Mouse (Mus musculus) embryonic facial prominence, embryonic 14.5 days (tissue): ENCODE data around the gene Ly6g6f. TPM values are rescaled to one million over a fixed set of nuclear protein-coding genes. Genes with fewer than 3 reads are reported as not detected.
"Not testable (repeated sequence)": the region's sequence is repeated elsewhere in the genome, so short reads cannot be mapped to it uniquely, and the experiment has no call there.

ENCODE experiments used
- ATAC-seq: fragments of 200-750 bp; cut with Nextera tagmentation; 2 replicates; pipeline ENCODE4 v1.8.0; 2017; ENCODE audit warnings: low read depth, moderate number of reproducible peaks, moderate TSS enrichment
- DNase-seq: peaks from one replicate; pipeline ENCODE4 v3.0.0-alpha.2; 2015; ENCODE audit warnings: low spot score
- H3K27ac ChIP-seq: fragments of 300-500 bp; sonication (generic); replicated peaks from 2 replicates; pipeline ENCODE4 v1.5.1; 2014; ENCODE audit warnings: low read depth, mild to moderate bottlenecking, low read length, moderate library complexity
- H3K27me3 ChIP-seq: fragments of 300-500 bp; sonication (generic); replicated peaks from 2 replicates; pipeline ENCODE4 v1.6.1; 2014; ENCODE audit warnings: low read length; ENCODE audit not compliant: control insufficient read depth, insufficient read depth
- H3K36me3 ChIP-seq: fragments of 300-500 bp; sonication (generic); 2 replicates; pipeline ENCODE4 v1.6.1; 2014; ENCODE audit warnings: low read length, mixed read lengths; ENCODE audit not compliant: control insufficient read depth, insufficient read depth
- H3K4me1 ChIP-seq: fragments of 300-500 bp; sonication (generic); 2 replicates; pipeline ENCODE4 v1.6.1; 2014; ENCODE audit warnings: antibody characterized with exemption, low read length; ENCODE audit not compliant: control insufficient read depth, insufficient read depth
- H3K4me2 ChIP-seq: fragments of 300-500 bp; sonication (generic); 2 replicates; pipeline ENCODE4 v1.6.1; 2014; ENCODE audit warnings: low read depth, mild to moderate bottlenecking, low read length, moderate library complexity, mixed read lengths
- H3K4me3 ChIP-seq: fragments of 300-500 bp; sonication (generic); 2 replicates; pipeline ENCODE4 v1.5.1; 2014; ENCODE audit warnings: low read depth, mild to moderate bottlenecking, low read length
- H3K9ac ChIP-seq: fragments of 300-500 bp; sonication (generic); 2 replicates; pipeline ENCODE4 v1.6.1; 2014; ENCODE audit warnings: low read depth, mild to moderate bottlenecking, low read length, moderate library complexity, mixed read lengths
- H3K9me3 ChIP-seq: fragments of 300-500 bp; sonication (generic); 2 replicates; pipeline ENCODE4 v1.6.1; 2016; ENCODE audit warnings: low read length; ENCODE audit not compliant: control insufficient read depth
- WGBS: fragments of 180-500 bp; shearing (Covaris S2); extraction: QIAGEN DNeasy Blood & Tissue Kit; methylation state at CpG from one replicate; pipeline ENCODE4 v1.1.7; 2014; 5-methylcytosine and 5-hydroxymethylcytosine counted together
- polyA plus RNA-seq: library from polyadenylated mRNA; unstranded; fragments of >200 nt; fragmentation: Nextera tagmentation; extraction: Ambion mirVana; gene quantifications from 2 replicates; pipeline ENCODE4 v1.2.1, GENCODE M21; 2014

The Ly6g6f gene
- polyA plus RNA-seq, 1 experiment from 2014 or later = not detected

- no peak overlapping the region for H3K9ac ChIP-seq
- H3K4me1 ChIP-seq = no peaks in the 10 kb centered on the region
- H3K27ac ChIP-seq = no peak overlapping the region
- no peak overlapping the region for H3K4me3 ChIP-seq
- no peak for ATAC-seq
- H3K4me2 ChIP-seq = no peak overlapping the region
- H3K36me3 ChIP-seq = no peaks in the 10 kb centered on the region
- 81% methylated on average over 11 of the region's 11 CpGs for WGBS
- no peaks in the 10 kb centered on the region for H3K9me3 ChIP-seq
- DNase-seq = no peak
- H3K27me3 ChIP-seq = no peaks in the 10 kb centered on the region
Measured at GRCm38 (mm10) chr17:35039121-35039873, 46.1 kb downstream of the Ly6g6f start.

- Histone ChIP-seq H3K9ac (no peak overlapping the region; the same call in 1 of the 2 replicates), H3K27me3 (no peaks in the 10 kb centered on the region), H3K27ac (no peak overlapping the region), H3K9me3 (no peaks in the 10 kb centered on the region), H3K4me1 (no peaks in the 10 kb centered on the region), H3K36me3 (no peaks in the 10 kb centered on the region), H3K4me3 (no peak overlapping the region), H3K4me2 (no peak overlapping the region)
- 69% methylated on average over 6 of the region's 6 CpGs for WGBS
- DNase-seq = no peak
- no peak for ATAC-seq
Measured at GRCm38 (mm10) chr17:35034896-35035295, 50.5 kb downstream of the Ly6g6f start.

- not testable (repeated sequence) for H3K27ac ChIP-seq, H3K9ac ChIP-seq, H3K36me3 ChIP-seq, H3K4me2 ChIP-seq, H3K27me3 ChIP-seq, H3K9me3 ChIP-seq, H3K4me3 ChIP-seq, ATAC-seq, H3K4me1 ChIP-seq, DNase-seq
- WGBS = 75% methylated on average over 1 of the region's 1 CpGs
Measured at GRCm38 (mm10) chr17:35033703-35034102, 51.7 kb downstream of the Ly6g6f start.

GRCm38 (mm10) chr17:35032323-35032870, 53.0 kb downstream of the Ly6g6f start:
- Histone ChIP-seq H3K4me3 (no peak overlapping the region), H3K9ac (no peak overlapping the region), H3K27ac (no peak overlapping the region), H3K4me2 (no peak overlapping the region), H3K9me3 (no peaks in the 10 kb centered on the region), H3K36me3 (no peaks in the 10 kb centered on the region), H3K4me1 (no peaks in the 10 kb centered on the region; the same call in 1 of the 2 replicates), H3K27me3 (no peaks in the 10 kb centered on the region)
- no peak for DNase-seq
- ATAC-seq = no peak
- WGBS = 79% methylated on average over 8 of the region's 8 CpGs

- Histone ChIP-seq H3K27ac (no peak overlapping the region), H3K4me1 (no peaks in the 10 kb centered on the region; the same call in 1 of the 2 replicates), H3K9ac (no peak overlapping the region), H3K4me3 (no peak overlapping the region), H3K4me2 (no peak overlapping the region), H3K9me3 (no peaks in the 10 kb centered on the region), H3K36me3 (no peaks in the 10 kb centered on the region), H3K27me3 (no peaks in the 10 kb centered on the region)
- WGBS = 88% methylated on average over 7 of the region's 7 CpGs
- ATAC-seq (no peak), DNase-seq (no peak)
Measured at GRCm38 (mm10) chr17:35031880-35032279, 53.5 kb downstream of the Ly6g6f start.

- WGBS = 90% methylated on average over 11 of the region's 11 CpGs
- H3K4me2 ChIP-seq = no peak overlapping the region
- no peak overlapping the region for H3K4me3 ChIP-seq
- peaks cover under 1% of the 10 kb centered on the region for H3K4me1 ChIP-seq
- no peak overlapping the region for H3K9ac ChIP-seq
- ATAC-seq = no peak
- H3K9me3 ChIP-seq = no peaks in the 10 kb centered on the region
- H3K27me3 ChIP-seq = no peaks in the 10 kb centered on the region
- no peak for DNase-seq
- H3K36me3 ChIP-seq = no peaks in the 10 kb centered on the region
- H3K27ac ChIP-seq = no peak overlapping the region
Measured at GRCm38 (mm10) chr17:35031272-35031671, 54.1 kb downstream of the Ly6g6f start.

Other genes with a start within 250 kb of the Ly6g6f start
- gene Stk19, start 248.7 kb downstream of the Ly6g6f start, polyA plus RNA-seq = 21.1 and 21.7 TPM in 2 replicates
- gene Dxo, start 248.6 kb downstream of the Ly6g6f start, polyA plus RNA-seq = 53.0 and 54.2 TPM in 2 replicates
- 38.9 and 46.6 TPM in 2 replicates for gene Skiv2l, start 235.4 kb downstream of the Ly6g6f start, polyA plus RNA-seq
- gene Nelfe, start 235.2 kb downstream of the Ly6g6f start, polyA plus RNA-seq = 85.8 and 99.8 TPM in 2 replicates
- 1.8 and 2.2 TPM in 2 replicates for gene Cfb, start 223.1 kb downstream of the Ly6g6f start, polyA plus RNA-seq
- 0.83 and 1.0 TPM in 2 replicates for gene Zbtb12, start 206.1 kb downstream of the Ly6g6f start, polyA plus RNA-seq
- not detected in 2 replicates for gene Gm20547, start 203.6 kb downstream of the Ly6g6f start, polyA plus RNA-seq
- 4.0 and 5.6 TPM in 2 replicates for gene C2, start 187.3 kb downstream of the Ly6g6f start, polyA plus RNA-seq
- 61.0 and 65.7 TPM in 2 replicates for gene Ehmt2, start 187.1 kb downstream of the Ly6g6f start, polyA plus RNA-seq
- gene Slc44a4, start 171.1 kb downstream of the Ly6g6f start, polyA plus RNA-seq = 0.14 and 0.53 TPM in 2 replicates
- gene Neu1, start 154.4 kb downstream of the Ly6g6f start, polyA plus RNA-seq = 15.0 and 15.4 TPM in 2 replicates
- 0.69 and 2.3 TPM in 2 replicates for gene Hspa1b, start 126.4 kb downstream of the Ly6g6f start, polyA plus RNA-seq
- not detected in 2 replicates for gene Gm20481, start 115.7 kb downstream of the Ly6g6f start, polyA plus RNA-seq
- gene Hspa1a, start 113.5 kb downstream of the Ly6g6f start, polyA plus RNA-seq = 7.3 TPM in 2 replicates
- gene Hspa1l, start 112.9 kb downstream of the Ly6g6f start, polyA plus RNA-seq = 0.99 and 1.0 TPM in 2 replicates
- 151 and 159 TPM in 2 replicates for gene Lsm2, start 103.7 kb downstream of the Ly6g6f start, polyA plus RNA-seq
- gene Vars, start 84.6 kb downstream of the Ly6g6f start, polyA plus RNA-seq = 80.3 and 87.7 TPM in 2 replicates
- 0.07 and 0.20 TPM in 2 replicates for gene Vwa7, start 69.0 kb downstream of the Ly6g6f start, polyA plus RNA-seq
- gene Sapcd1, start 57.6 kb downstream of the Ly6g6f start, polyA plus RNA-seq = 12.2 and 16.5 TPM in 2 replicates
- 2.5 and 3.4 TPM in 2 replicates for gene Msh5, start 38.9 kb downstream of the Ly6g6f start, polyA plus RNA-seq
- 90.9 and 96.9 TPM in 2 replicates for gene Clic1, start 35.6 kb downstream of the Ly6g6f start, polyA plus RNA-seq
- gene Ddah2, start 26.6 kb downstream of the Ly6g6f start, polyA plus RNA-seq = 291 and 341 TPM in 2 replicates
- 9.5 and 21.2 TPM in 2 replicates for gene Ly6g6c, start 20.2 kb downstream of the Ly6g6f start, polyA plus RNA-seq
- 0.55 and 0.96 TPM in 2 replicates for gene Mpig6b, start 19.4 kb downstream of the Ly6g6f start, polyA plus RNA-seq
- gene Ly6g6e, start 8.7 kb downstream of the Ly6g6f start, polyA plus RNA-seq = 9.4 and 11.8 TPM in 2 replicates
- gene Ly6g6d, start 7.5 kb downstream of the Ly6g6f start, polyA plus RNA-seq = 0.46 and 1.4 TPM in 2 replicates
- 77.2 and 92.3 TPM in 2 replicates for gene Abhd16a, start 3.7 kb upstream of the Ly6g6f start, polyA plus RNA-seq
- gene Ly6g5c, start 22.7 kb upstream of the Ly6g6f start, polyA plus RNA-seq = not detected in 2 replicates
- gene Ly6g5b, start 29.8 kb upstream of the Ly6g6f start, polyA plus RNA-seq = 0.41 and 0.70 TPM in 2 replicates
- gene Gpank1, start 35.8 kb upstream of the Ly6g6f start, polyA plus RNA-seq = 13.0 and 13.4 TPM in 2 replicates
- 277 and 279 TPM in 2 replicates for gene Csnk2b, start 36.4 kb upstream of the Ly6g6f start, polyA plus RNA-seq
- gene D17H6S53E, start 40.8 kb upstream of the Ly6g6f start, polyA plus RNA-seq = 5.6 and 6.0 TPM in 2 replicates
- gene Apom, start 46.4 kb upstream of the Ly6g6f start, polyA plus RNA-seq = 0.28 TPM in 1 of 2 replicates, not detected in the other
- gene Bag6, start 49.6 kb upstream of the Ly6g6f start, polyA plus RNA-seq = 72.2 and 77.3 TPM in 2 replicates
- gene Prrc2a, start 79.3 kb upstream of the Ly6g6f start, polyA plus RNA-seq = 151 and 172 TPM in 2 replicates
- gene Aif1, start 90.5 kb upstream of the Ly6g6f start, polyA plus RNA-seq = 16.5 and 17.7 TPM in 2 replicates
- 22.2 and 26.9 TPM in 2 replicates for gene Lst1, start 102.8 kb upstream of the Ly6g6f start, polyA plus RNA-seq
- gene Ltb, start 108.8 kb upstream of the Ly6g6f start, polyA plus RNA-seq = 2.0 and 3.3 TPM in 2 replicates
- gene Tnf, start 116.4 kb upstream of the Ly6g6f start, polyA plus RNA-seq = 0.62 and 0.74 TPM in 2 replicates
- gene Lta, start 119.7 kb upstream of the Ly6g6f start, polyA plus RNA-seq = 0.34 and 0.40 TPM in 2 replicates
- gene Gm16181, start 135.2 kb upstream of the Ly6g6f start, polyA plus RNA-seq = 0.47 TPM in 1 of 2 replicates, not detected in the other
- 5.1 and 5.2 TPM in 2 replicates for gene Atp6v1g2, start 148.1 kb upstream of the Ly6g6f start, polyA plus RNA-seq
- gene Nfkbil1, start 150.2 kb upstream of the Ly6g6f start, polyA plus RNA-seq = 3.3 and 4.8 TPM in 2 replicates
- gene Ddx39b, start 156.1 kb upstream of the Ly6g6f start, polyA plus RNA-seq = 347 and 431 TPM in 2 replicates
- 46.9 and 51.7 TPM in 2 replicates for gene H2-D1, start 177.1 kb upstream of the Ly6g6f start, polyA plus RNA-seq
- gene H2-Q1, start 234.8 kb upstream of the Ly6g6f start, polyA plus RNA-seq = 0.25 TPM in 1 of 2 replicates, not detected in the other